Mouse (Mus musculus) MEL (cell line): ENCODE results near the gene Tpd52l2.

Experiments
- CTCF ChIP-seq, 3 experiments: IDR thresholded peaks in 2 of 3; conservative IDR thresholded peaks in 1 of 3; 2 replicates each; pipeline ENCODE4 v1.5.1; 2011 to 2012; ENCODE audit warnings: low read length in 3 of 3, low read depth in 2 of 3, mild to moderate bottlenecking in 2 of 3, improper control_type of control experiment in 1 of 3, inconsistent platforms in 1 of 3, mixed read lengths in 1 of 3, moderate library complexity in 1 of 3; ENCODE audit not compliant: control insufficient read depth in 1 of 3, insufficient read depth in 1 of 3, poor library complexity in 1 of 3, severe bottlenecking in 1 of 3
- E2F4 ChIP-seq: IDR thresholded peaks from 2 replicates; pipeline ENCODE4 v1.6.1; 2011; ENCODE audit warnings: low read depth, low read length, improper control_type of control experiment, borderline replicate concordance
- ETS1 ChIP-seq: IDR thresholded peaks from 2 replicates; pipeline ENCODE4 v1.6.1; 2012; ENCODE audit warnings: low read depth, mild to moderate bottlenecking, inconsistent platforms, low read length, improper control_type of control experiment, moderate library complexity
- GABPA ChIP-seq: IDR thresholded peaks from 2 replicates; pipeline ENCODE4 v1.6.1; 2012; ENCODE audit warnings: low read depth, mild to moderate bottlenecking, inconsistent platforms, low read length, improper control_type of control experiment, moderate library complexity
- MEF2A ChIP-seq: IDR thresholded peaks from 2 replicates; pipeline ENCODE4 v1.6.1; 2014; ENCODE audit warnings: low read depth, mild to moderate bottlenecking, inconsistent platforms, low read length, improper control_type of control experiment; ENCODE audit not compliant: poor library complexity, insufficient replicate concordance, severe bottlenecking; ENCODE audit errors: extremely low read depth
- POLR2A ChIP-seq, 2 experiments: IDR thresholded peaks; 2 replicates each; pipeline ENCODE4 v1.6.1; 2011 to 2012; ENCODE audit warnings: low read length in 2 of 2, mild to moderate bottlenecking in 2 of 2, control low read depth in 1 of 2, improper control_type of control experiment in 1 of 2, low read depth in 1 of 2, moderate library complexity in 1 of 2; ENCODE audit not compliant: control insufficient read depth in 1 of 2, insufficient read depth in 1 of 2, poor library complexity in 1 of 2
- TAL1 ChIP-seq: IDR thresholded peaks from 2 replicates; pipeline ENCODE4 v1.6.1; 2012; ENCODE audit warnings: mild to moderate bottlenecking, inconsistent platforms, low read length, moderate library complexity, mixed read lengths
- USF1 ChIP-seq: IDR thresholded peaks from 2 replicates; pipeline ENCODE4 v1.6.1; 2014; ENCODE audit warnings: low read depth, mild to moderate bottlenecking, inconsistent platforms, low read length, improper control_type of control experiment, moderate library complexity
- USF2 ChIP-seq, 2 experiments: IDR thresholded peaks; 2 replicates each; pipeline ENCODE4 v1.6.1; 2011 to 2012; ENCODE audit warnings: improper control_type of control experiment in 2 of 2, low read length in 2 of 2, borderline replicate concordance in 1 of 2, inconsistent platforms in 1 of 2, low read depth in 1 of 2, mild to moderate bottlenecking in 1 of 2; ENCODE audit not compliant: insufficient read depth in 1 of 2

GRCm38 (mm10) chr2:181463008-181463738 lies 33.8 kb upstream of the Tpd52l2 start:
- TF ChIP-seq E2F4 (no peak), CTCF (IDR thresholded peaks at IDR 0.05 in 2 of 3, conservative IDR thresholded peaks at IDR 0.05 in 1 of 3; ENCODE audit: control insufficient read depth in 1 of 3, insufficient read depth in 1 of 3, low read depth in 2 of 3, low read length in 3 of 3, poor library complexity in 1 of 3, severe bottlenecking in 1 of 3) (no peak), ETS1 (no peak), USF2 (IDR thresholded peaks at IDR 0.05; ENCODE audit: borderline replicate concordance in 1 of 2, insufficient read depth in 1 of 2, low read depth in 1 of 2, low read length in 2 of 2) (no peak), POLR2A (IDR thresholded peaks at IDR 0.05; ENCODE audit: control insufficient read depth in 1 of 2, insufficient read depth in 1 of 2, low read depth in 1 of 2, low read length in 2 of 2, poor library complexity in 1 of 2) (no peak), USF1 (no peak), MEF2A (no peak), GABPA (no peak), TAL1 (no peak)
